Mouse (Mus musculus) lung, postnatal 25 days (tissue): ENCODE data around the gene Afdn.

Source experiments
- DNase-seq: peaks from one replicate; pipeline ENCODE4 v3.0.0; 2022; ENCODE audit warnings: low spot score

Gene Afdn

GRCm38 (mm10) chr17:13759853-13760627, at the start of gene Afdn:
TSS of gene Afdn (plus strand) at chr17:13760539.
- peak; percentile 82 for DNase-seq

GRCm38 (mm10) chr17:13711173-13711572, 49.2 kb upstream of the Afdn start:
- no peak for DNase-seq

GRCm38 (mm10) chr17:13712116-13712515, 48.2 kb upstream of the Afdn start:
- no peak for DNase-seq

GRCm38 (mm10) chr17:13712518-13712917, 47.8 kb upstream of the Afdn start:
- DNase-seq, result no peak

DNA sequence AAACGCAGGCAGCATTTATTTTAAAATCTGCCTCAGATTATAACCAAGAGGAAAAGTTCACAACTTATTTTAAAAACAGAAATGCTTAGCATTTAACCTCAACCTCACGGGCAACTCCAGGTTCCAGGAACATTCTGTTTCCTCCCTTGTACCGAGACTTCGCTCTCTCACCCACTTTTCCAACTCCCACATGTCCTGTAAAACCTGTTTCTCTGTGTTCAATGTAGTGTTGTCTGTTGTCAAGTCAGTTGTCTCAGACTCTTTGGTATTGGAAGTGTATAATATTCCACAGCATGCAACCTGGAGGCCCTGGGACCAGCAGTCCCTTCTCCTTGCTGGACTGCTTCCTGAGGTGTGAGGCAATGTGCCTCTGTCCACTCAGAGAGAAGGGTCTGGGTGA, 46.2 kb upstream of the Afdn start:
- DNase-seq, result no peak

DNA sequence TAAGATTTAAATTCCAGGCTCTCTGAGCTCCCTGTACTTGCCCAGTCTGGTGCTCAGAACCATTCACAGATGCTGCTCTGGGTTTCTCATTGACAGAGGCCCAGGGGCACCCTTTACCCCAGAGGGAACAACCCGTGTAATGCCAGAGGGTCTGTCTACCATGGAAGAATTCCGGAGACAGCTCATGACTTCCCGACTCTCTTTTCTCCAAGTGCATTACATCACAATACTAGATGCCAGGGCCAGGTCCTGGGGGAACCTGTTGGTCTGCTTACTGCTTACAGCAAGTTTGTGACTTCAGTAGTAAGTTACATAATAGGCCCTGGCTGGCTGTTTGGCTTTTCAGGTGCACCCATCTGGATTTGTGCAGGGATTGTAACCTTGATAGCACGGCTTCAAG, 45.7 kb upstream of the Afdn start:
- peak; percentile 70 for DNase-seq

- DNase-seq, result no peak
These were observed 44.8 kb upstream of the Afdn start for GRCm38 (mm10) chr17:13715511-13715910.

DNA sequence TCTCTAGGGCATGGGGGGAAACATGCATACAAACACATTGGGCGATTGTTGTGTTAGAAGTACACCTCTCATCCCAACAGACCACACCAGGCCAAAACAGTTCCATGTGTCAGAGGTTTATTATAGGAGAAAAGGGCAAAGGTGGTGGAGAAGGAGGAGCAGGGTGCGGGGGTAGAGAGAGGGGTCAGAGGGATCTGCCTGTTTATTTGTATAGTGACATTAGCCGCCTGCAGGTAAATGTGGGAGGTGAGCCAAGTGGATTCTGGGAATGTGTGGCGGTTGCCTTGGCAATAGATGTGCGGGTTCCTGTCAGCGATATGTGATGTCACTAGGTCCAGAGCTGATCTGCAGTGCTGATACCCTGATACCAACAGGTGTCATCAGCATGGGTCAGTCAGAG, 44.0 kb upstream of the Afdn start:
- DNase-seq, result no peak

- DNase-seq, result no peak
These were observed 42.9 kb upstream of the Afdn start for GRCm38 (mm10) chr17:13717428-13717827.

- no peak for DNase-seq
These were observed 40.2 kb upstream of the Afdn start for GRCm38 (mm10) chr17:13720187-13720586.

GRCm38 (mm10) chr17:13721372-13721771, 39.0 kb upstream of the Afdn start:
- no peak for DNase-seq

- DNase-seq, result no peak
These were observed 37.9 kb upstream of the Afdn start for GRCm38 (mm10) chr17:13722434-13722833.

DNA sequence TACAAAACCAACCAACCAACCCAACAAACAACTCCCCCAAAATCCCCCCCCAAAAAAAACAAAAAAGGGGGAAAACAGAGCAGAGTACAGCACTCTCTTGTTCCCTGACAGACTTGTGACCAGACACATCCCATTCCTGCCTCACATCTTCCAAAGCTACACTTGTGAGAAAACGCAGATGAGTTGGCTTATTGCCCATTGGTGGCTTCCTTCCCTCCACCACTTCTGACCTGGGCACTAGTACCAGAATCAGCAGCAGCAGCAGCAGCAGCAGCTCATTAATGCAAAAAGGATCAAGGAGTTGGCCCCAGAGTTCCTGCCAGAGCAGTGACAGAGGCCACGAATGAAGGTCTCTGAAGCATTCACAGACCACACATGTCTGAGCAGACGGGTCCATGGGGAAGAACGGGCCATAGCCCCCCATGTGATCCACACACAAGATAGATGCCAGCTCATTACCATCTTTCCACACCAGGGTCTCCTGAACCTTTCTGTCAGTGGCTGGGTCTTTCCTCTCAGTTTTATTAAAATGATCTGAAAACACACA, 35.3 kb upstream of the Afdn start:
- no peak for DNase-seq

DNA sequence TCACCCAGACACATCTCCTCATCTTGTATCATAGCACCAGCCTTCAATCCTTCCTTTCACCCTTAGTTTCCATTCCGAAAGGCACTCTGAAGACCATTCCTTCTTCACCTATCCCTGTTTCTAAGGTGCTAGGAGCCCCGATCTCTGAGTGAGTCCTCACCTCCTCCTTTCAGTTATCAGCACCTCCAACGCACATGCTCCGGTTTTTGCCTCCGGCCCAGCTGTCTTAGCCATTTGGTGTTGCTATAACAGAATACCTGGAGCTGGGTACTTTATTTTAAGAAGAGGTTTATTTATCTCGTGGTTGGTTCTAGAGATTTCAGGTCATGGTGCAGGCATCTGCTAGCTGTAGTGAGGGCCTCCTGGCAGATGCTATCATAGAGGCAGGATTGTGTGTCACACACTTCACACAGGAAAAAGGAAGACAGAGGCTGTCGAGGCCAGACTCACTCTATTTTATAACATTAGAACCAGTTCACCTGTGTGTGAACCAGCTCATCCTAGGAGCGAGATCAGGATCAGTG, 33.4 kb upstream of the Afdn start:
- no peak for DNase-seq

DNA sequence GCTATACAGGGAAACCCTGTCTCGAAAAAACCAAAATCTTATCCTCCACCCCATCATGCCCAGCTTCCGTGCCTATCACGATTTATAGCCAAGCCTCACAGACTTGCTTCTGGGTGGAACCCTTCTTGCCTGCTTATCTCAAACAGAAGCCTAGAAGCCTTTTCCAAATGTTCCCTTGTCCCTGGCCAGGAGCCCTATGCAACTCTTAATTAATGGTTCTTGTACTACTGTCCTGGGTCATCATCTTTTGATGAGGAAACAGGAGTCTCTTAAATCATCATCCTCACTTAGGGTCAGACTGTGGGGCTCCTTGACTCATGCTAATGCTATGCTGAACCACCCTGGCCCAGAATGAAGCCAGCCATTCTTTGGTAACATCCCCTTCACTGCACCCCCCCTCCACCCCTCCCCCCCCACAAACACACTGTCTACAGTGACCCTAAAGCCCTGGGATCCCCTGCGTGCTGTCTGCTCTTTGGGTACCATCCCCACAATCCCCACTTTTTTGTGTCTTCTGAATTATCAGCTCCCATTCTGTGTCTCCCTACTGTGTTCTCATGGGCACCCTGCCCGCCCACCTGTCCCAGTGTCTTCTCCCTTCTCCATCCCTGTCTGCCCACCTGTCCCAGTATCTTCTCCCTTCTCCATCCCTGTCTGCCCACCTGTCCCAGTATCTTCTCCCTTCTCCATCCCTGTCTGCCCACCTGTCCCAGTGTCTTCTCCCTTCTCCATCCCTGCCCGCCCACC, 29.2 kb upstream of the Afdn start:
- DNase-seq, result no peak

DNA sequence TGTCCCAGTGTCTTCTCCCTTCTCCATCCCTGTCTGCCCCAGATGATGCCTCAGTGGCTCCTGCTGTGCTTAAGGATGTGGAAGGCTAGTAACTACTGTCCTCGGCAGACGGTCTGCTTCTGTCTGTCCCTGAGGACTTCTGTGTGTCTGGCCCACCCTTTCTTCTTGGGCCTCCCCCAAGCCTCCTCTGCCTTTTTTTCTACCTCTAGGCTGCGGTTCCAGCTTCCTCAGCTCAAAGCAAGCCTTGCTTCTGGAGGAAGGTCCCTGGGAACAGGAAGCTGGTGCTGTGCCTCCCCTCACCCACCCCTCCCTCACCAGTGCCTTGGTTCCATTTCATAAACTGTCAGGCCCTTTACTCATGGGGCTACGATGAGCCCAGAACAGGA, 28.6 kb upstream of the Afdn start:
- no peak for DNase-seq

GRCm38 (mm10) chr17:13732685-13733084, 27.7 kb upstream of the Afdn start:
- no peak for DNase-seq

GRCm38 (mm10) chr17:13733971-13734370, 26.4 kb upstream of the Afdn start:
- DNase-seq, result no peak

DNA sequence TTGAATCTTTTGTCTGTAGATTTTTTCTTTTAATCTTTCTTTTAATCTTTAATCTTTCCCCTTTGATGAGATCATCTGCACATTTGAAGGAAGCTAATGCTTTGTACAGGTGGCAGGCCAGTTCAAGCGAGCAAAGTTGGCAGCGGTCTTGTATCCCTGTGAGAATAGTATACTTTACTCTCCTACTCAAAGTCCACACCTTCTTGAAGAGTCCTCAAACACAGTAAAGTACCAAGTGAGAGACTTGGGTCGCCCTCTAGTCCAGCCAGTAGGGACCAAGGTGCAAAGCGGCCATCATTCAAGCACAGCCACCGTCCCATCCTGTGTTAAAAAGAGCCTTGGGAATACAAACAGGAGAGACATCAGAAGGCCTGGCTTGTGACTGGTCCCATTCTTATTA, 25.3 kb upstream of the Afdn start:
- DNase-seq, result peak; percentile 84

GRCm38 (mm10) chr17:13735803-13736282, 24.5 kb upstream of the Afdn start:
- no peak for DNase-seq

GRCm38 (mm10) chr17:13737336-13737735, 23.0 kb upstream of the Afdn start:
- DNase-seq, result no peak

DNA sequence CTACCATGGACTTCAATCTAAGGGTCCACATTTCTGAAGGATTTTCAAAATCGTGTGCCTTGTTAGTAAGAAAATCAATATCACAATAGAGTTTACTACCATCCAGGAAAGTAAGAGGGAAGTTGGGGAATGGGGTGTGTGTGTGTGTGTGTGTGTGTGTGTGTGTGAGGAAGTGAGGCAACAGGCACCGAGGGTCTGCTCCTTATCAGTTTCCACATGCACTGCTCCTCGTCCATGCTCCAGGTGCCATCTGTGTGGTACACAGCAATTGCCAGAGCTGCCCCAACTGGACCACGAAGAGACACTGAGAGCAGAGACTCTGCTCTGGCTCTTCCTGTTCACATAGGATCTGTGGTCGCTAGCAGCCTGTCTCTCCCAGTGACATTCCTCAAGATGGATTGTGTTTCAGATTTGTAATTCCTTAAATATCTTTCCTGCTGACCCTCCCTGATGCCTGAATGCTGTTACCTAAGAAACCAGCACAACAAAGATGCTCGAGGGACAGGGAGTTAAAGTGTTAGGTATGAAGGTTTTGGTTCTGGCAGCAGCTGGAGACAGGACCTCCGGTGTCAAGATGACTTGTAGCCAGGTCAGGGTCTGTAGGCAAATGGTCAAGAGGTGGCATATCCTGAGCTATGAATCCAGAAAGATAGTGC, 22.1 kb upstream of the Afdn start:
- no peak for DNase-seq
